Mouse (Mus musculus): ENCODE measurements around the gene Adamtsl1.

The Adamtsl1 gene

DNA sequence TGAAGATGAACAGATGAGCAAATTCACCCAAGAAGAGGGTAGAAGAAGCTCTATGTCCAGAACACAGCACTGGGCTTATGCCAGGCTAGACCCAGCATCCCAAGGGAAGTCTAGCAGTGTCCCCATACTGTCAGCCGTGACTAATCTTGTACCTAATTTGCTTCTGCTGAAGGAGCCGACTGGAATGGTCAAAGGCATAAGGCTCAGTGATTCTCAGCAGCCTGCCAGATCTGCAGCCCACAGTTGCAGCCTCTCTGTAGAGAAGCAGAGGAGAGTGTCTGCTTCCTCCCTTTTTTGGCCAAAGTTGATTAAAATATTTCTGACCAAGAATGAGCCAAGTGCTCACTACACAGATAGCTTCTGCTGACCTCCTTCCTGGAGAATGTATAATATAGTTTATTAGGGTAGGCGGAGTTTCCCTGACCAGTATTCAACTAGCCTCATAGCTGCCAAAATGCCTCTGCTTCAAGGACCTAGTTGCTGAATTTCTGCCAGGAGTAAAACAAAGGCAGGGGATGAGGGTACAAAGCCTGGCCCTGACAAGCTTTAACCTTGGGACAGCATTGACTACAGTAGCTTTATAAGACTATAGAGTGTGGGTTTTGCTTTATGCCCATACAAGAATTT is 804.1 kb downstream of the Adamtsl1 start:
- no peak for DNase-seq (ENCODE audit: low spot score)

DNA sequence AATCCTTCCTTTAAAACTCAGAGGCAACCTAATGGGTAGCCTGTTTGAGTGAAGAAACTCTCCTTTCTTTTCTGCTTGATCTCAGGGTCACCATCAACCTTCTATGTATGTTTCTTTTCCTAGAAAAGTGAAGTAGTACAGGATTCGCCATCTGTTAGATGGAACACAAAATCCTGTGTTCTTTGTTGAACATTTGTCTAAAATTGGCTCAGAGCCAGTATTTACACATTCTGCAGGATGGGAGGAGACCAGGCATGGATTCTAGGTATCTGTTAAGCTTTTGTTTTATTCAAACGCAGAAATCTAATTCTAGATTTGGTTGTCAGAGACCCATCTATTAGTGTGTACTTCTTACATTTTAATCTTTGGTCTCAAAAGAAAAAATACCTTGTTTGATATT is 811.4 kb downstream of the Adamtsl1 start:
- DNase-seq (ENCODE audit: low spot score), result no peak

DNA sequence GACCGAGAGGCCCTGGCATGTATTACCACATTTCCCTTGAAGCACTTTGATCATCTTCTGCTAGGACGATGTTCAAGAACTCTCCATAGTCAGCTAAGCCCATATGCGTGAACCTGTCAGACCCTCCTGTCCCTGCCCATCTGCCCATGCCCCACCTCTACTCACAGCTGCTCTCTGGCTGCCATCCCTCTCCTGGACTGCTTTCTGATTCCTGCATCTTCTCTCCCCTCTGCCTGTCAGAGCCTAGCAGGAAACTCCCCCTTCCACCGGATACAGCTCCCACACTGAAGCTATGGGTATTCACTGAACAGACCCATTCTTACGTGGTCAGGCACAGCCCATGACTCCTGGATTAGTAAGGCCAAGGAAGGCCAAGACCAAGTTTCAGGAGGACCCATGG is 812.0 kb downstream of the Adamtsl1 start:
- DNase-seq (ENCODE audit: low spot score), result no peak

GRCm38 (mm10) chr4:86326638-86327037 is 812.7 kb downstream of the Adamtsl1 start:
- no peak for DNase-seq (ENCODE audit: low spot score)

DNA sequence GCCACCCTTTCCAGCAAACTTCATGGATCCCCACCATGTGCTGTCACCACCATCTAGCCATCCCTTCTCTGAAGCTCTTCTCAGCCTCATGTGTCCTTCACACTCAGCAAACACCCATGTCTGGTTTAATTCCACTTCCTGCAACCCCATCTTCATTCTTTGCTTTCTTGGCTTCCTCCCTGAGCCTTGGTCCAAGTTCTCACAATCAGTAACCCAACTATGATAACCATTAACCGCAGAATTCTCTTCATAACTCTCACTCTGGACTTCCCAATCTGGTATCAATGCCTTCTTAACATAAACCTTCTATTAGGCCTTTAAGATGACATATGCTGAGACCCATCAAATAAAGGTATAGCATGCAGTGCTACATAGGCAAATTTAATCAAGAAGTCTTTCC is 815.5 kb downstream of the Adamtsl1 start:
- DNase-seq (ENCODE audit: low spot score), result no peak

DNA sequence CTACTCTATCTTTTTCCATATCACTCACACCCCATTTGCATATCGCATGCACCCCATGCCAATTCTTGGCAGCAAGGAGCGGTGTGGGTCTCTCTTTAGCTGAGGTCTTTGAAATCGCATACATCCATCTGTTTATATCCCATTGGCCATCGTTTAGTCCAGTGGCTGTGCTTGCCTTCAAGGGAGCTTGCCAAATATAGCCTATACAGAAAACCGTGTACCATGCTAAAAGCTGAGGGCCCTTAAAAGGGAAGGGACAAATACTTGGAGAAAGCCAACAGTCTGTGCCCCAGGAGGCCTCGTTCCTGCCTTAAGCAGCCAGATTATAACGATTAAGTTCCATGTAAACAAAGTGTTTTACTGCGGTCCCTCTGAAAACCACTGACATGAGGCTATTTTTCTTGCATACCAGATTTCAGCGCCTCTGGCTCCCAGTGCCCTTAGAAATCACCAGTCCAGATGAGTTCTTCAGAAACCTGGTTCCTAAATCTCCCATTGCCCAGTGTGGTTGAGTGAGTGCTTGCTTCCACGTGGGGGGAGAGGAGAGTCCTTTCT is 822.0 kb downstream of the Adamtsl1 start:
- DNase-seq (ENCODE audit: low spot score), result no peak

DNA sequence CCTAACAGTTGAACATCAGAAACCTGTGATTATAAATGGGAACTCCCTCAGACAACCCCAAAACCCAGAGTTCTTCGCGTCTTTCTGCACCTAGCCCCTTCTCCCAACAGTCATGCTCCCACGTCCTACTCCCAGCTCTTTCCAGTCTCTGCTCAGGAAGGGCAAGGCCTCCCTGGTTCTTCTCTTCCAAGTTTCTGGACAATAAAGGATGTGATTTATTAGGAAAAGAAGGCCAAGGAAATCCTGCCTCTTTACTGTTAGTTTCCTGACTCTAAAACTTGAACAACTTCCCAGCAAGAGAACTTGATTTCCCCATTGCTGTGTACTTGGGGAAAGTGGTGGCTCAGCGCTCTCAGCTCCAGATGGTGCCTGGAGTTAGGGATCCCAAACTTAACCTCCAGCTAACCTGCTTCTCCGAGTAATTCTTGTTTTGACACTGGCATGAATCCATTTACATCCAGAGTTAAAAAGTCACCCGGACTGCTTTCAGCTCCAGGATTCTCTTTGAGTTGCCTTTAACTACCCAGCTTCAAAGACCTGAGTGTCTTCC is 823.3 kb downstream of the Adamtsl1 start:
- DNase-seq (ENCODE audit: low spot score), result no peak

DNA sequence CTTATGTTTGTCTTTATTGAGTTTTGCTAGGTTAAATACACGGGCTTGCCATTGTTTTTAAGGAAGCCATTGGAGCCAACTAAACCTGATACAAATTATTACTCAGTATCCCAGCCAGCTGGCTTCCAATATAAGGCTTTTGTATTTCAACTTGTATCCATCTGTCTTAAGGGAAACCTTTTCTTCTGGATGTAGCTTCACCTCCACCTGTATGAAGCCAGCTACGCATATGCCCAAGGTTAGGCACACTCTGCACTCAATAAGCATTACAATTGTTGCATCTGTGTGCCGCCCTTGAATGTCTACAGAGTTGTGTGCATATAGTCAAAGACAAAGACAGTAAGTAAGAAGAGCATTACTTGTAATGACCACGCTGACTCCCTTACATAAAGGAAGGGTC is 835.4 kb downstream of the Adamtsl1 start:
- DNase-seq (ENCODE audit: low spot score), result no peak

DNA sequence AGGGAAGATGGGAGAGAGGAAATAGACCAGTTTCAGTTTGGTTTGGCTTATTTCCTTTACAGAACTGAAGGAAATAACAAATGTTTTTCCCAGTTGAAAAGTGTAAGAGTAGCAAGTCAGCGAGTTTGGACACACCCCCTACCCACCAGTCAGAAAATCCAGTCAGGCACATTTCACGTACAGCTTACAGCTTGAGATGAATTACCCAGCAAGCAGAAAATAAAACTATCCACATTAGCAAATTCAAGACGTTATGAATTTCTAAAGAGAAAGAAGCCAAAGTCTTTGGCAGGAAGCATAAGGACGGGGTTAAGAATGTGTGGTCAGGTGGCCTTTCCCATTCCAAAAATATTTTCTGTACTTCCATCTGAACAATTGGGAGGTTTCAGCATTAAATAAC is 838.1 kb downstream of the Adamtsl1 start:
- no peak for DNase-seq (ENCODE audit: low spot score)

DNA sequence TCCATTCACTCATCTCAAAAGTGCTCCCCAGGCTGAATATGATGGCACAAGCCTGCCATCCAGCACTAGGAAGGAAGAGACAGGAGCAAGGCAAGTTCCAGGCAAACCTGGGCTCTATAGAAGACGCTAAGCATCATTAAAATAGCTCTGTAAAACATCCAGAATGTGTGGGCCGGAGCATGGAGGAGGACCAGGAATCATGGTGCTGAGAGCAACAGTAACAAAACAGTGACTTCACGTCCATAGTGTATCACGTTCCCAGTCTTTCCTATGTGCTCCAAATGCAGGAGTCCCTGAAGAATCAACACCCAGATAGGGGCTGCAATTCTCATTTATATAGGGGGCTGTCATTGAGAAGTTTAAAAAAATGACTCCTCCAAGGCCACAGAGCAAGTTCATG is 839.6 kb downstream of the Adamtsl1 start:
- DNase-seq (ENCODE audit: low spot score), result no peak

DNA sequence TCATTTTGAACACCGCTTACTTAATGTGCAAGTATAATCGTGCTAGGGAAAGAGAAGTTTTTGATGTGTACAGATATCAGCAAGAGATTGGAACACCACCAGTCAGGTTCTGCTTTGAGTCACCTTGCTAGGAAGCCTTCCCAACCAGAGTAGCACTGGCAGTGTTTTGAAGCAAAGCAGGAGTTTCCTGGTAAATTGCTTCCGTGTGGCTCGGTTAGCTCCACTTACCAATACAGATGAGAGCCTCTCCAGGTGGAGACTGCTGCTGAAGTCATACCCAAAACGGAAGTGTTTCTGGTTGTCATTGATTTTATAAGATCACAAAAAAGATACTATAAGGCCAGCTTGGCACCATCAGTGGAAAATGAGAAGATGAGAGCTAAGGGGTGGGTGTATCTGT is 845.4 kb downstream of the Adamtsl1 start:
- DNase-seq (ENCODE audit: low spot score), result no peak

DNA sequence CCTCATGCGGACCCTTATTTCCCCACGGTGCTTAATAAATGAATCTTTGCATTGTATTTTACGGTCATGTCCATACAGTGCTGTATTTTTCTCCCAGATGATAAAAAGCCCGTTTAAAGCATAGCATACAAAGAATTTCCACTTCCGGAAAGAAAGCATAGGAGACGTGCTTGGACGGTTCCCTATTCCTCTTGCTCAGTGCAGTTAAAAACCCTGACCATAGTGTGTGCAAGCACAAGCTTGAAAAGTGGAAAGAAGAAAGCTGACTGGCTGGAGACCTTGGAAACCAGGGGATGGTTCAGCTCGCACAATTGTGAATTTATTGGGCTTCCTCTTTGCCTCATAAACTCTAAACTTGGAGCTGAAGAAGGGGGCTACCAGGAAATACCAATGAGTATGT is 855.1 kb downstream of the Adamtsl1 start:
- DNase-seq (ENCODE audit: low spot score), result no peak

GRCm38 (mm10) chr4:86373166-86373565 is 859.2 kb downstream of the Adamtsl1 start:
- DNase-seq (ENCODE audit: low spot score), result no peak

GRCm38 (mm10) chr4:86383124-86383523 is 869.2 kb downstream of the Adamtsl1 start:
- DNase-seq (ENCODE audit: low spot score), result no peak

DNA sequence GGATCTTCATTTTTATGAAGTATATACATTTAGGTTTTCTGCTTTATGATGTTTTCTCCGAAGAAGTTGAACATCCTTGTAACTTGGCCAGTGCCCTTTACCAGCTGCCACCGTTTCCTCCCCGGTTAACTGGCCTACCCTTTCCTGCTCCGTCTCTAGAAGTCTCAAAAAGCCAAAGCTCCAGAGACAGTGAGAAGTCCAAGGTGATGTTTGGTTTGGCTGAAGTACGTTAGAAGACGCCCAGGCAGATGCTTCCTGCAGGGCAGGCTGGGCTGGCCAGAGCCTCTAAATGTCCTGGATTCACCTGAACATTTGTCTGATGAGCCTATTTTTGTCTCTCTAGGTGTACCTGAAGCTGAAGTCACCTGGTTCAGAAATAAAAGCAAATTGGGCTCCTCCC is 871.1 kb downstream of the Adamtsl1 start:
- DNase-seq (ENCODE audit: low spot score), result no peak

DNA sequence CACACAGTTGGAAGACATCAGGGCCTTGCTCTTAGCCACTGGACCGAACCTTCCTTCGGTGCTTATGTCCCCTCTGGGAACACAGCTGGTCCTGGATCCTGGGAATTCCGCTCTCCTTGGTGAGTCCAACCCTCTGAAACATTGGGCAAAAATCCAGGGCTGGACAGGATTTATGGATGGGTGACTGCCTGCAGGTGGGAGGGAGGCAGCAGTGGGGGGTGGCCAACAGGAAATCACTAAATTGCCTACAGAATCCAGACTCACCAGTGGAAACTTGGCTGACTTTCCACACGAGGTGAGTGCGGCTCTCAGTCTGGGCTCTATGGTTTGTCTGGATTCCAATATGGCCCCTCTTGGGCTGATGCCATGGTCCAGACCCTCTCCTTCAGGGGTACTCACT is 874.5 kb downstream of the Adamtsl1 start:
- DNase-seq (ENCODE audit: low spot score), result no peak

DNA sequence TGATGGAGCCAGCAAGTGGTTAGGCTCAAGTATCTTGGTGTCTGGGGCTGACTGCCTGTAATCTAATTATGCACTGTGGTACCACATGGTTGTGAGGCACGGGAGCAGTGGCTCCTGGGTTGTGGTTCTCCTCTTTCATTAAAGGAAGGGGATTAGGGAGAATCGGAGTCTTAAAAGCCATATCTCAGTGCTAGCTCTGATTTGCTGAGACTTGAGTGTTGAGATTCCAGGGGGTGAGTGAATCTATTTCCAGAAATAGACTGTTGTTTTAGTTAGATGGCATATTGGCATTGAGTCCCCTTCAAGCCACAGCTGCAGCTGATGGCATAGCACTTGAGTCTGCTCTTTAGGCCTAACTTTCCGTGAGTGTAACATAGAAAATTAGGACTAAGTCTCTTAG is 877.2 kb downstream of the Adamtsl1 start:
- DNase-seq (ENCODE audit: low spot score), result no peak

DNA sequence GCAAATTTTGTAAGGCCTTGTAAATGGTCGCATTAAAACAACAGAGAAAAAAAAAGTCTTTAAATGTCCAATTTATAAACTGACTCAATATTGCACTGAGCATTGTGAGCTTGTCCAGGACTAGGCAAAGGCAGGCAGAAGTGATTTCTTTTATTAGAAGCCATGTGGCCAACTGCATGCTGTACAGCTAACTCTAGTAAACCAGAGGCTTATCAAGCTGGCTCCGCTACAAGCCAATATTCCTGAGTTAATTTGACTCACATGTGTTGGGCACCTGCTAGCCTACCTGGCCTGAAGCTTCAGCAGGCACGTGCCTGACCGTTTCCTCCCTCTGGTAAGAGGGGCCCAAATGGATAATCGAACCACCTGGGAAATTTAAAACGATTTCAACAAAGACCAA is 881.7 kb downstream of the Adamtsl1 start:
- no peak for DNase-seq (ENCODE audit: low spot score)

DNA sequence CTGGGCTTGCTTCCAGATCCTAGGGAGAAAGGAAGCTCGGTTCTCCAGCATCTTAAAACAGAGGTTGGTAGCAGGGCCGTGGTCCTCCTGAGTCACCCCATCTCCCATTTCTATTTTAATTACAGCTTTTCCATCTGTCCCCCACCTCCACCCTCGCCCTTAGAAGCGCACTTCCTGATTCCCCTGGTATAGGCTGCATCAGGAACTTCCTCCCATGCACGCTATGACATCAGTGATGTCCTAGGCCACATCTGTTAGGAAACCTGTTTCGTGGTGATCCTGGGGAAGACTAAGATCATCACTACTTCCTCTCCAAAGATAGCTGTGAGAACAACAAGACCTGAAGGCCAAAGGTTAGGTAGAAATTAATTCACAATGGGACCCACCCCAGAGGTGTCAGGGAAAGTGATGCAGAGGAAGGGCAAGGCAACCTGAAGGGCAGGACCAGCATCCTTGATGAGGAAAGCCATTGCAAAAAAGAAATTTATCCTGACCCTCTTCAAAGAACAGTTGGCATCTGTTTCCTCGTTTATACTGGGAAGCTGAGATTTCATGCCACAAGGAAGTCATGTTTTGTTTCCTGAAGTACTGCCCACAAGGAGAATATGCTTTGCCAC is 882.8 kb downstream of the Adamtsl1 start:
- no peak for DNase-seq (ENCODE audit: low spot score)

DNA sequence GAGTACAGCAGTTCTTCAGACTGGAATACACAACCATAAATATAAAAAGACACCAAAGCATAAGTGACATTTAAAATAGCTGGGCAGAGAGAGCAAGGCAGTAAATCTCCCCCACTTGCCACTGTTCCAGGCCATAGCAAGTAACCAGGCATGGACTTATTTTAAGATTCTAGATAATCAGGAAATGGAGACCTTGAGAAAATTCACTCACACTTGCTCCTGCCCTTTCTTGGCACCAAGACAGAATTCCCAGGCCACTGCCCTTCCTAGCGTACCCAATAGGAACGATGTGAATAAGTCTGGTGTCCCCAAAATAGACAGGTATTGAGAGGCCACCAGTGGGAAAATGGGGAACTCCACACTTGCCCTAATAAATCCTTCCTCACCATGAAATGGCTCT is 883.5 kb downstream of the Adamtsl1 start:
- DNase-seq (ENCODE audit: low spot score), result no peak

- no peak for DNase-seq (ENCODE audit: low spot score)
Measured at GRCm38 (mm10) chr4:86401116-86401515, 887.1 kb downstream of the Adamtsl1 start.

- no peak for DNase-seq (ENCODE audit: low spot score)
Measured at GRCm38 (mm10) chr4:86406501-86407199, 892.7 kb downstream of the Adamtsl1 start.

DNA sequence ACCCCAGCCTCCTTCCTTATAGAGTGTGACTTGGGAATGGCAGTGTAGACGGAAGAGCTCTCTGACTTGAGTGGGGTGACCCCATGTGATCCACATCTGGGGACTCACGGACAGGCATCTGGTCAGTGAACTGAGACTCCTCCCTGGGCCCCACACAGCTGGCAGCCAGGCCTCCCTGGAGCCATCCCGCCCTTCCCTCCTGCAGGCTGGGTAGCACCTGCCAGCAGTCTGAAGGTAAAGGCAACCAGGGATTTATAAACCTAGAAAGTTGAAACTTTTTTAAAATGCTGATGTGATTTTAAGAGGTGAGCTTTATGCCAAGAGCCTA is 893.2 kb downstream of the Adamtsl1 start:
- DNase-seq (ENCODE audit: low spot score), result no peak

All from urinary bladder, postnatal 14 days (tissue).